Mouse (Mus musculus): Measurements from ENCODE around the gene Ccdc120. TPM values are rescaled to one million over a fixed set of nuclear protein-coding genes. Genes with fewer than 3 reads are reported as not detected.
A peak's percentile ranks its signal among the peaks of the same experiment; 100 is the strongest.
"Not testable (repeated sequence)": the region's sequence is repeated elsewhere in the genome, so short reads cannot be mapped to it uniquely, and the experiment has no call there.

Ccdc120 gene
- total RNA-seq, 2 experiments from 2014 or later: 23.1 to 23.8 TPM

DNA sequence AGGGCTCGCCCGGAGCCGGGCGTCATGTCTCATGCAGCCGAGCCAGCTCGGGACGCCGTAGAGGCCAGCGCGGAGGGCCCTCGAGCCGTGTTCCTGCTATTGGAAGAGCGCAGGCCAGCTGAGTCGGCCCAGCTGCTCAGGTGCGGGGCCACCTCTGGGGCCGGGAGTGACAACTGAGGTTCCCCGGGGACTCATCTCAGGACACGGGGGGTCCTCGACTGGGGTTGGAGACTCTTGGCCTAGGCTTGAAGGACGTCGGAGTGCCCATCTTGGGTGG, 12.2 kb upstream of the Ccdc120 start:
- intact Hi-C loops (cut with DNase I): no loop called here
- DNase-seq (ENCODE audit: low spot score in 2 of 2): no peak

- peak; percentile 87 to 94 for DNase-seq (ENCODE audit: low spot score in 2 of 2)
- intact Hi-C loops (cut with DNase I): no loop called here
Observed at GRCm38 (mm10) chrX:7762137-7762920, 11.6 kb upstream of the Ccdc120 start, which contains the start of gene Tfe3. TSS of gene Tfe3 (plus strand) at chrX:7762560.

- DNase-seq (ENCODE audit: low spot score in 2 of 2); intact Hi-C loops (cut with DNase I): not testable (repeated sequence)
Observed at GRCm38 (mm10) chrX:7753627-7754026, 2.9 kb upstream of the Ccdc120 start.

DNA sequence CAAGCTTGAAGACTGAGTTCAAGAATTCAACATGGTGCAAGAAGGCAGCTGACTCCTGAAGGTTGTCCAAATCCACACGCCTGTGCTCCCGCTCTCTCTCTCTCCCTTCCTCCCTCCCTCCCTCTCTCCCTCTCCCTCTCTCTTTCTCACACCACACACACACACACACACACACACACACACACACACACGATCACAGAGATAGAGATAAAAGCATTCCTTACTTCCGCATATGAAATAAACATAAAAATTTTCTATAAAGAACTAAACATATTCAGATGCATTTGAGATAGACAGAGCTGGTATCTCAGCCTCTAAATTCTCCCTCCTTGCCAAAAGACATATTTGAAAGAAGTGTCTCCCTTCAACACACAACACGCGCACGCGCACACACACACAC, 5.3 kb downstream of the Ccdc120 start:
- intact Hi-C loops (cut with DNase I): no loop called here
- DNase-seq (ENCODE audit: low spot score in 2 of 2): no peak

DNA sequence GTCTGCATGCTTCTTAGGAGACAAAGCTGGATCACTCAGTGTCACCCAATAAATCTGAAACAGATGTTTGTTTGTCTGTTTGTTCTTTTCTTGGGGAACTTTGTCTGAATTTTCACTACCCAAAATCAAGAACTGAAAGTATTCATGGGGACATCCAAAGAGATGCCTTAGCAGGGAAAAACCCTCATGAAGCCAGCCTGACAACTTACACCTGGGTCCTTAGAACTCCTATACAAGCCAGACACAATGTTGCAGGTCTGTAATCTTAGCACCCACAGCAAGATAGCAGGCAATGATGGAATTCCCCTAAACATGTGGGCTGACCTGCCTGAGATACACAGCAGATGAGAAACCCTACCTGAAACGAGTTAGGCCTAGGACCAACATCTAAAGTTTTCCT, 5.8 kb downstream of the Ccdc120 start:
- intact Hi-C loops (cut with DNase I): no loop called here
- no peak for DNase-seq (ENCODE audit: low spot score in 2 of 2)

- intact Hi-C loops (cut with DNase I): no loop called here
- DNase-seq (ENCODE audit: low spot score in 2 of 2): no peak
Observed at GRCm38 (mm10) chrX:7743470-7743869, 7.2 kb downstream of the Ccdc120 start.

DNA sequence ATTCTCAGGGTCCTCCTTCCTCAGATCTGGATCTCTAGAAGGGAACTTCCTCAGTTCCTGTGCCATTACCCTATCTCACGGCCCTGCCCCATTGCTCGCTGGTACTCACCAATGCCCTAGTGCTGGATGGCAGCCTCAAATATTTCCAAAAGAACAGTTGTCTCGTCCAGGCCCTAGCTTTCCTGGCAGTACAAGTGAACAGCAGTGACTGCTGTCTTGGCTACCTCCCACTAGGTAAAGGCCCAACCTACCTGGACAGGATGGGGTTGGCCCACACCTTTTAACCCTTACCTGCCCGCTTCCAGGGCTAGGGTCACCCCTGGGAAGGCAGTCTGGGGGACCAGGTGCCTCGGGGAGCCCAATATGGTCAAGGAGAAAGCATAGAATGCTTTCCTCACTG, 9.6 kb downstream of the Ccdc120 start:
- intact Hi-C loops (cut with DNase I): no loop called here
- DNase-seq (ENCODE audit: low spot score in 2 of 2): no peak

GRCm38 (mm10) chrX:7740082-7740819, 10.5 kb downstream of the Ccdc120 start:
- no peak for DNase-seq (ENCODE audit: low spot score in 2 of 2)
- intact Hi-C loops (cut with DNase I): no loop called here

GRCm38 (mm10) chrX:7739336-7740081, 11.2 kb downstream of the Ccdc120 start:
- peak in 1 of 2 experiments; percentile 37 for DNase-seq (ENCODE audit: low spot score in 2 of 2)
- intact Hi-C loops (cut with DNase I): loop anchor here (5.0 kb wide), 1 partner anchor 38 kb away; no protein-coding TSS in a partner anchor

- intact Hi-C loops (cut with DNase I): no loop called here
- peak; percentile 47 to 62 for DNase-seq (ENCODE audit: low spot score in 2 of 2)
Observed at GRCm38 (mm10) chrX:7733571-7734156, 17.0 kb downstream of the Ccdc120 start.

DNA sequence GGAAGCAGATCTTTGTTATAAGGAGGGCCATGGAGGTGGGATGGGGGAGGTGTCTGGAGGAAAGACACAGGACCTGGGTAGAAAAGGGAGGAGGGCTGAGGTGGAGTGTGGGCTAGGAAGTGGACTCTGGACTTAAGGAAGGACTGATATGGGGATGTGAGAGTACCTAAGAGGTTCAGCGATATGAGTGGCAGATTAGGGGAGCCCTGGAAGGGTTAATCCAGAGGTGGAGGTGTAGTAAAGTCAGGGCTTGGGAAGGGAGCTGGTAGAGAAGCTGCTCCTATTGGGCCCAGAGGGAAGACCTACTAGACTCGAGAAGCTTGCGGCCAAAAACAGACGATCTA, 21.8 kb downstream of the Ccdc120 start:
- no peak for DNase-seq (ENCODE audit: low spot score in 2 of 2)
- intact Hi-C loops (cut with DNase I): no loop called here

DNA sequence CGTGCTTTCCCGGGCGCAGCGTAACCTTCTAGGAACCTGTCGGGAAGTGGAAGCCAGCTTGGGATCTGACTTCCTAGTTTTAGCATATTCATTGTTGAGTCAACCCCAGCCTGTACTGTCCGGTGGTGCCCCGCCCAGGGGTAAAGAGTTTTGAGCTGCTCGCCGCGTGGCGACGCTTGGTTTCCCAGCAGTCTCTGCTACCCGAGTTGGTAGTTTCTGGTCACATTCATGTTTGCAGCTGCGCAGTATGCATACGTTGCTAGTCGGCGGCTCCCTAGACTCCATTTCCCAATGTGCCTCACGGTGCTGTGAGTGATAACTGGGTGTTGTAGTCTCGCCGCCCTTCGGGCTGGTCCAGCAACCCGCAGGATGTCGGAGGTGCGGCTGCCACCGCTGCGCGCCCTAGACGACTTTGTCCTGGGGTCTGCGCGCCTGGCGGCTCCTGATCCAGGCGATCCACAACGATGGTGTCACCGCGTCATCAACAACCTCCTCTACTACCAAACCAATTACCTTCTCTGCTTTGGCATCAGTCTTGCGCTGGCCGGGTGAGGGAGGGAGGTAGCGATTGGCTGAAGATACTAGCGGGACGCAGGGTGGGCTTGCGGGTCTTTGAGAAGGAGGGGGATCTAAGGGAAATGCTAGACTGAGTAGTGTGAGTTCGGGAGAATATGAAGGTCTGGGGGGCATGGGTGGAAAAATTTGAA, 22.3 kb downstream of the Ccdc120 start, which contains the start of gene Praf2:
Gene Praf2, plus strand, starts transcription at position 225 of the 707 bp plus-strand sequence.
- intact Hi-C loops (cut with DNase I): no loop called here
- peak; percentile 79 to 84 for DNase-seq (ENCODE audit: low spot score in 2 of 2)

DNA sequence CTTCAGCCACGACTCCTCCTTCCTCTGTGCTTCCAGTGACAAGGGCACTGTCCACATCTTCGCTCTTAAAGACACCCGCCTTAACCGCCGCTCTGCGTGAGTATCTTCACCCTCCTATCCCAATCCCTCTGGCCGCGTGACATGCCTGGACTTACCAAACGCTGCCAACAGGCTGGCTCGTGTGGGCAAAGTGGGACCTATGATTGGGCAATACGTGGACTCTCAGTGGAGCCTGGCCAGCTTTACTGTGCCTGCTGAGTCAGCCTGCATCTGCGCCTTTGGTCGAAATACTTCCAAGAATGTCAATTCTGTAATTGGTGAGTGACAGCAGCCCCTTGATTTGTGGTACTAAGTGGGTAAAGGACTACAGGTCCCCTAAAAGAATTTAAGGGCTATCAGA, 23.5 kb downstream of the Ccdc120 start:
- no peak for DNase-seq (ENCODE audit: low spot score in 2 of 2)
- intact Hi-C loops (cut with DNase I): no loop called here

DNA sequence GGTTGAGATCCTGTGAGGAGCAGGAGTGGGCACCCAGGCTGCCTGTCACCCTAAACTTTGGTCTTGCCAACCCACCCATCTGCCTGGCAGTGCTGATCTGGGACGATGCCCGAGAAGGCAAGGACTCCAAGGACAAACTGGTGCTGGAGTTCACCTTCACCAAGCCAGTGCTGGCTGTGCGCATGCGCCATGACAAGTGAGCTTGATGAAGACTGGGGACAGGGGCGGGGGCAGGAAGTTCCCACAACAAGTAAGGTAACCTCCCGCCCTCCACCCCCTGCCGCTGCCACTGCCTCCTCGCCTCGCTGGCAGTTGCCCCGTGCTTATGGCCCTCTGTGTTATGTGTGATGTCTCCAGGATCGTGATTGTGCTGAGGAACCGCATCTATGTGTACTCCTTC, 24.9 kb downstream of the Ccdc120 start:
- intact Hi-C loops (cut with DNase I): no loop called here
- no peak for DNase-seq (ENCODE audit: low spot score in 2 of 2)

GRCm38 (mm10) chrX:7724135-7724534, 26.6 kb downstream of the Ccdc120 start:
- intact Hi-C loops (cut with DNase I): no loop called here
- no peak for DNase-seq (ENCODE audit: low spot score in 2 of 2)

GRCm38 (mm10) chrX:7722691-7723090, 28.0 kb downstream of the Ccdc120 start:
- intact Hi-C loops (cut with DNase I): no loop called here
- no peak for DNase-seq (ENCODE audit: low spot score in 2 of 2)

DNA sequence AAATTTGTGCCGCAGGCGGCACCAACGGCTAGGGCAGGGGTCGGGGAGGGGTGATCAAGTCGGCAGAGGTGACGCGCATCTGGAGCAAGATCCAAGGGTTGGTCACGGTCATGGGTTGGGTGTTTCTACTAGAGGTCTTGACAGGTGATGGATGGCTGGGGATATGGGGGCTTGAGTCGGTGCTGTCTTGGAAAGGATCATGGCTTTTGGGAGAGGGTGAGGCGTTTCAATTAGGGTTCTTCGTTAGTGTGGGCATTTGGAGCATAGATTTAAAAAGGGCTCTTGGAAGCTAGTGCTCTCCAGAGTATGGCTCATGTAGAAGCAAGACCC, 28.5 kb downstream of the Ccdc120 start:
- DNase-seq (ENCODE audit: low spot score in 2 of 2): no peak
- intact Hi-C loops (cut with DNase I): no loop called here

DNA sequence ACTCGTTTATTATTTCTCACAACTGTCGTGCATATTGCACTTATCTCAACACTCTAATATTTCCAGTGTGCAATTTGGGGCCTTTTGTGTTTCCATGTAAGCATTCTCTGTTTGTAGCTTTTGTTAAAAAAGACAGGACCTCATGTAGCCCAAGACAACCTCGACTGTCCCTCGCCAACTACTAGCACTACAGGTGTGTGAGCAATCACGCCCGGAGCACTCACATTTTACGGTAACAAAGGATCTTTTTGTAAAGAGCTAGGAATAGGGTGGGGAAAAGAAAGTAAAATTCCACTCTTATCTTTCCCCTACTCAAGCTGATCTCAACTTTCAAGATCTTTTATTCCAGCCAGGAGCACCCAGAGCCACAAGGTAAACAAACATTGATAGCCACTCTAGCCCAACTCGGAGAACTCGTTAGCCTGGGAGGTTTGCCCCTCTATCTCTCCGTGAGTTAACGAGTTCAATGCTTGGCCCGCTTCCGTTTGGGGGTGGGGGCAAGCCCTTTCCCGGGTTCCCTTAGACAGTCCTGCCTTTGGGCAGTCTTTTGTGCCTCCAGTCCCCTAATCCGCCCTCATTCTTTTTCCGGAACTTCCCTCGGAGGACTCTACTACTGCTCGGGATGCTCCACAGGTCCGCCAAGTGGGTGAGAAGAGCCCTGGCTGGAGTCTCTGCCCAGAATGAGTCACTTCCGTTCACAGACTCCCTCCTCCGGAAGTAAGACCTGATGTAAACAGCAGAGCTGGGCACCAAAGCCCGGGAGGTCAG, 29.0 kb downstream of the Ccdc120 start, which contains the start of gene Gm45208:
Gene Gm45208, plus strand, starts transcription at position 732 of the 768 bp plus-strand sequence.
- intact Hi-C loops (cut with DNase I): no loop called here
- DNase-seq (ENCODE audit: low spot score in 2 of 2): peak; percentile 39 to 56

GRCm38 (mm10) chrX:7716058-7716457, 34.6 kb downstream of the Ccdc120 start:
- DNase-seq (ENCODE audit: low spot score in 2 of 2): not testable (repeated sequence)

More at GRCm38 (mm10) chrX:7716058-7716457, 34.6 kb downstream of the Ccdc120 start:
- intact Hi-C loops (cut with DNase I): not testable (repeated sequence)

Data from left cerebral cortex, postnatal 14 days (tissue).